Mouse (Mus musculus) skeletal muscle tissue, adult 2 months (tissue): ENCODE results near the gene Fam129a.
"Not testable (repeated sequence)": the region's sequence is repeated elsewhere in the genome, so short reads cannot be mapped to it uniquely, and the experiment has no call there.

Experiments
- DNase-seq: peaks from one replicate; pipeline ENCODE4 v3.0.0-alpha.2; 2012; ENCODE audit warnings: low read depth, low spot score

Gene Fam129a

GRCm38 (mm10) chr1:151741199-151741621 is 170.2 kb downstream of the Fam129a start:
- DNase-seq = no peak

GRCm38 (mm10) chr1:151749894-151750293 is 178.9 kb downstream of the Fam129a start:
- DNase-seq = not testable (repeated sequence)

- DNase-seq = no peak
These were observed 182.0 kb downstream of the Fam129a start for GRCm38 (mm10) chr1:151752946-151753345.

GRCm38 (mm10) chr1:151753374-151753929 is 182.5 kb downstream of the Fam129a start:
- no peak for DNase-seq

GRCm38 (mm10) chr1:151754028-151754489 is 183.1 kb downstream of the Fam129a start:
- DNase-seq = peak; percentile 13

- peak; percentile 99 for DNase-seq
These were observed 184.1 kb downstream of the Fam129a start, which contains the start of gene Edem3 for GRCm38 (mm10) chr1:151754881-151755659. Edem3 (plus strand) TSS chr1:151755371.

- peak; percentile 21 for DNase-seq
These were observed 184.9 kb downstream of the Fam129a start for GRCm38 (mm10) chr1:151755660-151756424.

- DNase-seq = no peak
These were observed 185.4 kb downstream of the Fam129a start for GRCm38 (mm10) chr1:151756425-151756728.

GRCm38 (mm10) chr1:151758301-151758700 is 187.3 kb downstream of the Fam129a start:
- no peak for DNase-seq

GRCm38 (mm10) chr1:151758991-151759390 is 188.0 kb downstream of the Fam129a start:
- DNase-seq = no peak

- no peak for DNase-seq
These were observed 193.2 kb downstream of the Fam129a start for GRCm38 (mm10) chr1:151764236-151764635.

- DNase-seq = no peak
These were observed 195.2 kb downstream of the Fam129a start for GRCm38 (mm10) chr1:151766166-151766565.

GRCm38 (mm10) chr1:151766976-151767654 is 196.1 kb downstream of the Fam129a start:
- DNase-seq = no peak

- DNase-seq = no peak
These were observed 198.4 kb downstream of the Fam129a start for GRCm38 (mm10) chr1:151769200-151769913.
